Mouse (Mus musculus): ENCODE results near the gene Cnih4. TPM values are rescaled to one million over a fixed set of nuclear protein-coding genes. Genes with fewer than 3 reads are reported as not detected.

The Cnih4 gene
- 81.8 and 89.4 TPM in 2 replicates for polyA plus RNA-seq (2014; fragmentation: Nextera tagmentation; extraction: Ambion mirVana)

DNA sequence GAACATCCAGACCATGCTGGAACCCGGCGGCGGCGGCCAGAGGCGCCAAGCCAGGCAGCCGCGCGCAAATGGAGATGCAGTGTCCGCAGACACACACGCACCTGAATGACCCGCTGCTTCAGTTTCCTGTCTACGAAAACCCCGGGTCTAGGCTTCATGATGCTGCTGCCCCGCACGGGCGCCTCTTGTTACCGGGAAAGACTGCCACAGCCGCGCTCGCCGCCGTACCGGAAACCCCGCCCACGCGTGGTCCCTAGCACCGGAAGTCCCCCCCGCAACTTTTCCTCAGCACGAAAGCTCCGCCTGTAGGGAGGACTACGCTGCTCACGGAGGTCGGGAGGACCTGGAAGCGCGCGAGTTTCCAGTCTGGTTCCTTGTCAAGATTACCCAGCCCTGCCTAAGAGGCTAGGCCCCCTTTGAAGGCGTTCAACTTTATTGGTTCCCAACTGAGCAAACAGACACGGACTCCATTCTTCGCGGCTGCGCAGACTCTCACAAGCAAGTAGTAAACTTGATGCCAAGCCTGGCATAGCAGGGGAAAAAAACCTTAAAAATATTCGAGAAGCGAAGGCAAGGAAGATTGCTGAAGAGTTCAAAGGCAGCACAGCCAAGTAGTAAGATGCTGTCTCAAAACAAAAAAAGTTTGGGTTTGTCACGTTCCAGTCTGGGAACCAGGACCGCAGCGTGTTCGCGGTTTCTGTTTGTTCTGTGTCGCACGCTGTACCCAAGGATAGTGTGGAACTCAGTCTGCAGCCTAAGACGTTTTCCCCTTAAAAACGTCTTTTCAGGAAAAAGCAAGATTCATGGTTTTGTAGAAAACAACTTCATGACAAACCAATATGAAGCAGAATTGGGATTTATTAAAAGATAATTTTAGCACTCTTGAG lies at the start of gene Cnih4, which contains the start of gene Nvl:
TSS of gene Cnih4 (plus strand) at position 744 of the 887 bp plus-strand sequence.
TSS of gene Nvl (minus strand) at position 255 of the 887 bp plus-strand sequence.
- no peaks in the 10 kb centered on the region for H3K4me1 ChIP-seq (ENCODE audit: control insufficient read depth, insufficient read depth, low read length)
- no peaks in the 10 kb centered on the region for H3K9me3 ChIP-seq (ENCODE audit: control insufficient read depth, low read length)
- H3K27me3 ChIP-seq (ENCODE audit: control insufficient read depth, insufficient read depth, low read length), result no peaks in the 10 kb centered on the region
- peak within 1 kb of the TSS; percentile 74 for H3K4me3 ChIP-seq (ENCODE audit: low read depth, low read length)
- peak within 1 kb of the TSS; percentile 60 for H3K27ac ChIP-seq (replicated peaks; ENCODE audit: low read depth, low read length)
- H3K36me3 ChIP-seq (ENCODE audit: control insufficient read depth, insufficient read depth, low read length), result peaks cover 4% of the 10 kb centered on the region; the same call in 1 of the 2 replicates
- H3K4me2 ChIP-seq (ENCODE audit: low read depth, severe bottlenecking), result peak within 1 kb of the TSS; percentile 53
- DNase-seq (ENCODE audit: low spot score) (peak; percentile 97), ATAC-seq (ENCODE audit: insufficient number of reproducible peaks, low FRiP score, low TSS enrichment, low read depth) (peak; percentile 99)
- WGBS, result under 1% methylated on average over 52 of the region's 52 CpGs
- H3K9ac ChIP-seq (ENCODE audit: low read length), result peak within 1 kb of the TSS; percentile 66

DNA sequence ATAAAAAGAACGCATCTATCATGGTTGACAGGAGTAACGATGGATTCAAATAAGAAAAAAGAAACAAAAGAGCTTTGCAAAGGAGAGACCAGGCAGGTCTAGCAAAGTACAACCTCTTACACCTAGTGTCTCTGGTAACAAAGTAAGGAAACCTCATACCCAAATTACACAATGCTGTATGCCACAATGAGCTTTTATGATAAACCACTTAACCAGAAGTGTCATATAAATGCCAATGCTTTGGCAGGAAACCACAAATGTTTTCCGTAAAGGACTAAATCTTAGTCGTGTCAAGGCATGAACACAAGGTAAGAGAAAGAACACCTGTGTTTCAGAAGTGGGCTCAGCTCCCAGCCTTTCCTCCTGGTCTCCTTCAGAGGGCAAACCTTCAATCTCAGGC lies 27.4 kb upstream of the Cnih4 start:
- Histone ChIP-seq H3K27ac (replicated peaks; ENCODE audit: low read depth, low read length) (no peak overlapping the region), H3K27me3 (ENCODE audit: control insufficient read depth, insufficient read depth, low read length) (no peaks in the 10 kb centered on the region), H3K9me3 (ENCODE audit: control insufficient read depth, low read length) (no peaks in the 10 kb centered on the region), H3K36me3 (ENCODE audit: control insufficient read depth, insufficient read depth, low read length) (peaks cover 16% of the 10 kb centered on the region), H3K4me3 (ENCODE audit: low read depth, low read length) (no peak overlapping the region), H3K4me1 (ENCODE audit: control insufficient read depth, insufficient read depth, low read length) (no peaks in the 10 kb centered on the region), H3K4me2 (ENCODE audit: low read depth, severe bottlenecking) (no peak overlapping the region), H3K9ac (ENCODE audit: low read length) (no peak overlapping the region)
- DNase-seq (ENCODE audit: low spot score) (no peak), ATAC-seq (ENCODE audit: insufficient number of reproducible peaks, low FRiP score, low TSS enrichment, low read depth) (no peak)
- WGBS, result 94% methylated on average over 4 of the region's 4 CpGs

DNA sequence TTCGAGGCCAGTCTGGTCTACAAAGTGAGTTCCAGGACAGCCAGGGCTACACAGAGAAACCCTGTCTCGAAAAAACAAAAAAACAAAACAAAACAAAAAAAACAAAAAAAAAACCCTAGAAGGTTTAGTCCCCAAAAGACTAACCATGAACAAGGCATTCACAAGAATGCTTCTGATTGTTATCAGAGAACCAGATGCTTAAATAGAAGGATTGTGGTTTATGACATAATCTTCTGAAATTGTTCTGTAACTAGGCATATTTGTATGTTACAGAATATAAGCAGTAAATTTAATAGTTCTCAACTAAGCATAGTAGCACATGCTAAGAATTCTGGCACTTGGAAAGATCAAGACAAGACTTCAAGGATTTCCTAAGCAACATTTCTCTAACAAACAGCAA lies 20.3 kb upstream of the Cnih4 start:
- Histone ChIP-seq H3K9ac (ENCODE audit: low read length) (no peak overlapping the region), H3K27ac (replicated peaks; ENCODE audit: low read depth, low read length) (no peak overlapping the region), H3K4me2 (ENCODE audit: low read depth, severe bottlenecking) (no peak overlapping the region), H3K27me3 (ENCODE audit: control insufficient read depth, insufficient read depth, low read length) (no peaks in the 10 kb centered on the region), H3K36me3 (ENCODE audit: control insufficient read depth, insufficient read depth, low read length) (peaks cover 11% of the 10 kb centered on the region), H3K9me3 (ENCODE audit: control insufficient read depth, low read length) (no peaks in the 10 kb centered on the region), H3K4me3 (ENCODE audit: low read depth, low read length) (no peak overlapping the region), H3K4me1 (ENCODE audit: control insufficient read depth, insufficient read depth, low read length) (no peaks in the 10 kb centered on the region)
- DNase-seq (ENCODE audit: low spot score) (no peak), ATAC-seq (ENCODE audit: insufficient number of reproducible peaks, low FRiP score, low TSS enrichment, low read depth) (no peak)
- 92% methylated on average over 2 of the region's 2 CpGs for WGBS

DNA sequence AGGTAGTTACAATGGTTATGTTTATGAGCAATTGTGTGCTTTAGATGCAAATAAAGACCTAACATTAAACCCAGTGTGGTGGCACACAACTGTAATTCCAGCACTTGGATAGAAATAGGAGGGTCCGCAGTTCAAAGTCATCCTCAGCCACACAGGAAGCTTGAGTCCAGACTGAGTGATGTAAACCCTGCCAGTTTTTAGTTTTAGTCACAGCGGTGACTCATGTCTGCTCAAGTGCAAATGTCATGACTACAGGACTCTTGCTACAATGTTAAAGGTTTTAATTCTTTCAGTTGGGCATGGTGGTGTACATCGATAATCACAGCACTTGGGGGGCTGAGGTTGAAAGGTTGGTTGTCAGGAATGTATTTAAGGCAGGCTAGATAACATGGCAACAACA lies 18.6 kb upstream of the Cnih4 start:
- 97% methylated on average over 3 of the region's 3 CpGs for WGBS
- DNase-seq (ENCODE audit: low spot score) (no peak), ATAC-seq (ENCODE audit: insufficient number of reproducible peaks, low FRiP score, low TSS enrichment, low read depth) (no peak)
- H3K9me3 ChIP-seq (ENCODE audit: control insufficient read depth, low read length), result no peaks in the 10 kb centered on the region
- no peak overlapping the region for H3K27ac ChIP-seq (replicated peaks; ENCODE audit: low read depth, low read length)
- peaks cover 13% of the 10 kb centered on the region for H3K36me3 ChIP-seq (ENCODE audit: control insufficient read depth, insufficient read depth, low read length)
- no peak overlapping the region for H3K4me3 ChIP-seq (ENCODE audit: low read depth, low read length)
- H3K4me1 ChIP-seq (ENCODE audit: control insufficient read depth, insufficient read depth, low read length), result no peaks in the 10 kb centered on the region
- H3K9ac ChIP-seq (ENCODE audit: low read length), result no peak overlapping the region
- no peaks in the 10 kb centered on the region for H3K27me3 ChIP-seq (ENCODE audit: control insufficient read depth, insufficient read depth, low read length)
- no peak overlapping the region for H3K4me2 ChIP-seq (ENCODE audit: low read depth, severe bottlenecking)

DNA sequence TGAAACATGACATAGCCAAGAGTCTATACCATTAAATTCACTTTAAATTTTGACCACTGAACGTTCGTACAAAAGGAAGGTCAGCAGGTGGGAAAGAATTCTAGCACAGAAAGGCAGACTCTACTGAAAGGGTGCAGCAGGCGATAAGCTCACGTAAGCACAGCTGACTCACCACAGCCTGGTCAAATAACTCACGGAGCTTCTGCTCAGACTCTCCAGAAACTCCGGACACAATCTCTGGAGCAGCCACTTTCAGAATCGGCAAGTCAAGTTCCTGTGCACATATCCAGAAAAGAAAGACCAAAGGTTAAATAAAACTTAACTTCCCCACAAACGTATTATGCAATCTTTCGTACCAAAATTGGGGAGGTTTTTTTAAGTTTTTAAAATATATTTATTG lies 17.7 kb upstream of the Cnih4 start:
- Histone ChIP-seq H3K27ac (replicated peaks; ENCODE audit: low read depth, low read length) (no peak overlapping the region), H3K9me3 (ENCODE audit: control insufficient read depth, low read length) (no peaks in the 10 kb centered on the region), H3K4me3 (ENCODE audit: low read depth, low read length) (no peak overlapping the region), H3K36me3 (ENCODE audit: control insufficient read depth, insufficient read depth, low read length) (peaks cover 16% of the 10 kb centered on the region), H3K4me1 (ENCODE audit: control insufficient read depth, insufficient read depth, low read length) (no peaks in the 10 kb centered on the region), H3K27me3 (ENCODE audit: control insufficient read depth, insufficient read depth, low read length) (no peaks in the 10 kb centered on the region), H3K9ac (ENCODE audit: low read length) (no peak overlapping the region), H3K4me2 (ENCODE audit: low read depth, severe bottlenecking) (no peak overlapping the region)
- WGBS, result 95% methylated on average over 9 of the region's 9 CpGs
- no peak for DNase-seq (ENCODE audit: low spot score)
- ATAC-seq (ENCODE audit: insufficient number of reproducible peaks, low FRiP score, low TSS enrichment, low read depth), result no peak

DNA sequence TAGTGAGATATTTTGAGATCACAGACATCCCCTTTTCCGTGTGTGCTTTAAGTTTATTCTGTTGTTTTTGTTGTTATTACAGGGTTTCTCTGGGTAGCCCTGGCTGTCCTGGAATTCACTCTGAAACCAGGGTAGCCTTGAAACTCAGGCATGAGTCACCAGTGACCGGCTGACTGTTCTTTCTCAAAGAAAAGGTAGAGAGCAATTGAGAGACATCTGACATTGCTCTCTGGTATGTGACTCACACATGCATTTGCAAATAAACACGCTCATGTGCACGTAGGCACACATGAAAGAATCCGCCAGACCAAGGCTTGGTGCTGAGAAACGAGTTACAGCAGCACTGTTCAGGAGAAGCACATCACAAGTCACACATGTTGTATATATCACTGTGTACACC lies 12.6 kb upstream of the Cnih4 start:
- Histone ChIP-seq H3K4me3 (ENCODE audit: low read depth, low read length) (no peak overlapping the region), H3K4me1 (ENCODE audit: control insufficient read depth, insufficient read depth, low read length) (no peaks in the 10 kb centered on the region), H3K9ac (ENCODE audit: low read length) (no peak overlapping the region), H3K27me3 (ENCODE audit: control insufficient read depth, insufficient read depth, low read length) (no peaks in the 10 kb centered on the region), H3K4me2 (ENCODE audit: low read depth, severe bottlenecking) (no peak overlapping the region), H3K27ac (replicated peaks; ENCODE audit: low read depth, low read length) (no peak overlapping the region), H3K9me3 (ENCODE audit: control insufficient read depth, low read length) (no peaks in the 10 kb centered on the region), H3K36me3 (ENCODE audit: control insufficient read depth, insufficient read depth, low read length) (peaks cover 17% of the 10 kb centered on the region)
- ATAC-seq (ENCODE audit: insufficient number of reproducible peaks, low FRiP score, low TSS enrichment, low read depth) (no peak), DNase-seq (ENCODE audit: low spot score) (no peak)
- WGBS, result 93% methylated on average over 6 of the region's 6 CpGs

DNA sequence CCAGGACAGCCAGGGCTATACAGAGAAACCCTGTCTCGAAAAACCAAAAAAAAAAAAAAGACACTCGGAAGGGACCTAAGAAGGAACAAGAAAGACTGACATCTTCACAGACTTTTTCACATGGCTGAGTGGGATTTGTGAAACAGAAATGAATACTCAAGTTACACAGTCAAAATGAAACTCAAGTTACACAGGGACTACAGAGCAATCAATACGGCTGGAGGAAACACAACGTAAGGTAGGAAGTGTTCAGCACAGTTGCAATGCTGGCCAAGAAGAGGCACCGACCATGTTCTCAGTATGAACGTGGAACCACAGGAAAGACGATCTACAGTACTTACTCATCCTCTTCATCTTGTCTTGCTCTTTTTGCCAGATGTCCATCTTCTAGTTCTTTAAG lies 5.8 kb upstream of the Cnih4 start:
- no peak overlapping the region for H3K4me2 ChIP-seq (ENCODE audit: low read depth, severe bottlenecking)
- no peak overlapping the region for H3K9ac ChIP-seq (ENCODE audit: low read length)
- peaks cover 10% of the 10 kb centered on the region; the same call in 1 of the 2 replicates for H3K36me3 ChIP-seq (ENCODE audit: control insufficient read depth, insufficient read depth, low read length)
- DNase-seq (ENCODE audit: low spot score) (no peak), ATAC-seq (ENCODE audit: insufficient number of reproducible peaks, low FRiP score, low TSS enrichment, low read depth) (no peak)
- no peak overlapping the region for H3K4me3 ChIP-seq (ENCODE audit: low read depth, low read length)
- no peaks in the 10 kb centered on the region for H3K27me3 ChIP-seq (ENCODE audit: control insufficient read depth, insufficient read depth, low read length)
- H3K9me3 ChIP-seq (ENCODE audit: control insufficient read depth, low read length), result no peaks in the 10 kb centered on the region
- WGBS, result 90% methylated on average over 7 of the region's 7 CpGs
- no peak overlapping the region for H3K27ac ChIP-seq (replicated peaks; ENCODE audit: low read depth, low read length)
- no peaks in the 10 kb centered on the region for H3K4me1 ChIP-seq (ENCODE audit: control insufficient read depth, insufficient read depth, low read length)

DNA sequence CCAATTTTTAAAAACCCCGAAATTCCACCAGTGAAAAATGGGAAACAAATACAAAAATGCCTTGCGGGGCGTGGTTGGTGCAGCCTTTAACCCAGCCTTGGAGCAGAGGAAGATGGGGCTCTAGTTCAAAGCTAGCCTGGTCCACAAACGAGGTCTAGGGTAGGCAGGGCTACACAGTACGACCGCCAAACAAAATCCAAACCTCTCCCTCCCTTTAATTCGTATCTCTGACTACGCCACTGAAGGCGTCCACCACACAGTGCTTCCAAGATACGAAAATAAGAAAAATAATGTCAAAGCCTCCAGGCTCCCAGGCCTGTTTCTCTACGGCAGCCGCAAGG lies 914 bp upstream of the Cnih4 start:
- 0% methylated on average over 12 of the region's 12 CpGs for WGBS
- 0 out of 2 replicates have a peak overlapping the region, but pooled peaks have one; percentile 22 for H3K27ac ChIP-seq (replicated peaks; ENCODE audit: low read depth, low read length)
- H3K4me2 ChIP-seq (ENCODE audit: low read depth, severe bottlenecking), result peak overlapping the region; percentile 53
- no peaks in the 10 kb centered on the region for H3K9me3 ChIP-seq (ENCODE audit: control insufficient read depth, low read length)
- H3K4me1 ChIP-seq (ENCODE audit: control insufficient read depth, insufficient read depth, low read length), result no peaks in the 10 kb centered on the region
- H3K27me3 ChIP-seq (ENCODE audit: control insufficient read depth, insufficient read depth, low read length), result no peaks in the 10 kb centered on the region
- peak overlapping the region; percentile 66 for H3K9ac ChIP-seq (ENCODE audit: low read length)
- DNase-seq (ENCODE audit: low spot score), result no peak
- H3K4me3 ChIP-seq (ENCODE audit: low read depth, low read length), result peak overlapping the region; percentile 74
- H3K36me3 ChIP-seq (ENCODE audit: control insufficient read depth, insufficient read depth, low read length), result peaks cover 4% of the 10 kb centered on the region; the same call in 1 of the 2 replicates
- peak; percentile 2 for ATAC-seq (ENCODE audit: insufficient number of reproducible peaks, low FRiP score, low TSS enrichment, low read depth)

All from limb, embryonic 11.5 days (tissue).